Mouse (Mus musculus): ENCODE results near the gene Sppl2c. TPM values are rescaled to one million over a fixed set of nuclear protein-coding genes. Genes with fewer than 3 reads are reported as not detected.

Sppl2c gene
- polyA plus RNA-seq, 1 experiment, result not detected

- Histone ChIP-seq H3K27ac (ENCODE audit: insufficient read depth, low read depth, low read length) (no peak overlapping the region), H3K4me1 (ENCODE audit: control insufficient read depth, insufficient read depth, low read length) (peaks cover 5% of the 10 kb centered on the region; the same call in 1 of the 2 replicates), H3K4me3 (ENCODE audit: insufficient read depth, low read length) (no peak overlapping the region)
- TF ChIP-seq POLR2A (IDR thresholded peaks at IDR 0.05; ENCODE audit: borderline replicate concordance, low read depth, low read length) (no peak), CTCF (IDR thresholded peaks at IDR 0.05; ENCODE audit: low read depth, low read length) (no peak)
Measured at GRCm38 (mm10) chr11:104233574-104234206, 47.6 kb downstream of the Sppl2c start.

- TF ChIP-seq POLR2A (IDR thresholded peaks at IDR 0.05; ENCODE audit: borderline replicate concordance, low read depth, low read length) (no peak), CTCF (IDR thresholded peaks at IDR 0.05; ENCODE audit: low read depth, low read length) (no peak)
Measured at GRCm38 (mm10) chr11:104234680-104235079, 48.6 kb downstream of the Sppl2c start.

GRCm38 (mm10) chr11:104235881-104236280 is 49.8 kb downstream of the Sppl2c start:
- TF ChIP-seq POLR2A (IDR thresholded peaks at IDR 0.05; ENCODE audit: borderline replicate concordance, low read depth, low read length) (no peak), CTCF (IDR thresholded peaks at IDR 0.05; ENCODE audit: low read depth, low read length) (no peak)
- Histone ChIP-seq H3K27ac (ENCODE audit: insufficient read depth, low read depth, low read length) (no peak overlapping the region), H3K4me3 (ENCODE audit: insufficient read depth, low read length) (no peak overlapping the region), H3K4me1 (ENCODE audit: control insufficient read depth, insufficient read depth, low read length) (0 out of 2 replicates have a peak, but pooled peaks cover 2% of the 10 kb centered on the region)

More at GRCm38 (mm10) chr11:104234680-104235079, 48.6 kb downstream of the Sppl2c start:
- H3K27ac ChIP-seq (ENCODE audit: insufficient read depth, low read depth, low read length), result no peak overlapping the region
- H3K4me3 ChIP-seq (ENCODE audit: insufficient read depth, low read length), result no peak overlapping the region
- peaks cover 5% of the 10 kb centered on the region; the same call in 1 of the 2 replicates for H3K4me1 ChIP-seq (ENCODE audit: control insufficient read depth, insufficient read depth, low read length)

GRCm38 (mm10) chr11:104237226-104237625 is 51.1 kb downstream of the Sppl2c start:
- Histone ChIP-seq H3K27ac (ENCODE audit: insufficient read depth, low read depth, low read length) (no peak overlapping the region), H3K4me1 (ENCODE audit: control insufficient read depth, insufficient read depth, low read length) (no peaks in the 10 kb centered on the region), H3K4me3 (ENCODE audit: insufficient read depth, low read length) (no peak overlapping the region)
- TF ChIP-seq POLR2A (IDR thresholded peaks at IDR 0.05; ENCODE audit: borderline replicate concordance, low read depth, low read length), result no peak
- no peak for TF ChIP-seq CTCF (IDR thresholded peaks at IDR 0.05; ENCODE audit: low read depth, low read length)

GRCm38 (mm10) chr11:104237958-104238747 is 52.0 kb downstream of the Sppl2c start:
- no peak overlapping the region for H3K27ac ChIP-seq (ENCODE audit: insufficient read depth, low read depth, low read length)
- H3K4me3 ChIP-seq (ENCODE audit: insufficient read depth, low read length), result no peak overlapping the region

More at GRCm38 (mm10) chr11:104237958-104238747, 52.0 kb downstream of the Sppl2c start:
- H3K4me1 ChIP-seq (ENCODE audit: control insufficient read depth, insufficient read depth, low read length), result no peaks in the 10 kb centered on the region
- TF ChIP-seq POLR2A (IDR thresholded peaks at IDR 0.05; ENCODE audit: borderline replicate concordance, low read depth, low read length) (no peak), CTCF (IDR thresholded peaks at IDR 0.05; ENCODE audit: low read depth, low read length) (no peak)

Other genes starting within 250 kb of the Sppl2c start
- 64.8 and 69.5 TPM in 2 replicates for gene Nsf, start 232.3 kb upstream of the Sppl2c start, polyA plus RNA-seq (2012; ENCODE audit: insufficient read depth, insufficient read length, missing spikeins)
- 45.7 and 46.4 TPM in 2 replicates for gene Arf2, start 219.6 kb upstream of the Sppl2c start, polyA plus RNA-seq (2012; ENCODE audit: insufficient read depth, insufficient read length, missing spikeins)
- not detected in 2 replicates for gene Crhr1, start 53.5 kb upstream of the Sppl2c start, polyA plus RNA-seq (2012; ENCODE audit: insufficient read depth, insufficient read length, missing spikeins)
- gene Mapt, start 45.1 kb downstream of the Sppl2c start, polyA plus RNA-seq (2012; ENCODE audit: insufficient read depth, insufficient read length, missing spikeins), result not detected in 2 replicates

Measured in bone marrow macrophage, adult 2 months (primary cell).